Mouse (Mus musculus) kidney, postnatal 25 days (tissue): Measurements from ENCODE around the gene Zbtb4.

Experiments used
- DNase-seq, 2 experiments: peaks; one replicate each; pipeline ENCODE4 v3.0.0; 2021; ENCODE audit warnings: mixed read lengths in 2 of 2

Gene Zbtb4

GRCm38 (mm10) chr11:69766126-69766609 is 456 bp downstream of the Zbtb4 start:
- peak; percentile 69 to 86 for DNase-seq

GRCm38 (mm10) chr11:69766872-69767624 is 1.3 kb downstream of the Zbtb4 start:
- DNase-seq: peak in 1 of 2 experiments; percentile 52

- peak in 1 of 2 experiments; percentile 57 for DNase-seq
Observed at GRCm38 (mm10) chr11:69767625-69767909, 1.9 kb downstream of the Zbtb4 start.

- DNase-seq: no peak
Observed at GRCm38 (mm10) chr11:69774961-69775360, 9.2 kb downstream of the Zbtb4 start.

GRCm38 (mm10) chr11:69775716-69776115 is 10.0 kb downstream of the Zbtb4 start:
- DNase-seq: peak in 1 of 2 experiments; percentile 68

- DNase-seq: no peak
Observed at GRCm38 (mm10) chr11:69776488-69776887, 10.8 kb downstream of the Zbtb4 start.

- no peak for DNase-seq
Observed at GRCm38 (mm10) chr11:69777504-69778257, 12.0 kb downstream of the Zbtb4 start.

GRCm38 (mm10) chr11:69778258-69778982 is 12.7 kb downstream of the Zbtb4 start:
- DNase-seq: no peak

- no peak for DNase-seq
Observed at GRCm38 (mm10) chr11:69778985-69779384, 13.3 kb downstream of the Zbtb4 start.

- DNase-seq: no peak
Observed at GRCm38 (mm10) chr11:69781828-69782227, 16.1 kb downstream of the Zbtb4 start.

- peak; percentile 45 to 65 for DNase-seq
Observed at GRCm38 (mm10) chr11:69784793-69785272, 19.1 kb downstream of the Zbtb4 start.

GRCm38 (mm10) chr11:69787306-69787705 is 21.6 kb downstream of the Zbtb4 start:
- no peak for DNase-seq

- DNase-seq: no peak
Observed at GRCm38 (mm10) chr11:69789431-69789830, 23.7 kb downstream of the Zbtb4 start.

- no peak for DNase-seq
Observed at GRCm38 (mm10) chr11:69791420-69791819, 25.7 kb downstream of the Zbtb4 start.

GRCm38 (mm10) chr11:69793429-69793828 is 27.7 kb downstream of the Zbtb4 start:
- no peak for DNase-seq

- peak; percentile 98 to 99 for DNase-seq
Observed at GRCm38 (mm10) chr11:69795168-69795982, 29.7 kb downstream of the Zbtb4 start, which contains the start of gene Chrnb1. Gene Chrnb1, minus strand, starts transcription at chr11:69795943.

GRCm38 (mm10) chr11:69795983-69796435 is 30.3 kb downstream of the Zbtb4 start:
- DNase-seq: no peak

- DNase-seq: no peak
Observed at GRCm38 (mm10) chr11:69797924-69798323, 32.2 kb downstream of the Zbtb4 start.

GRCm38 (mm10) chr11:69799394-69800137 is 33.9 kb downstream of the Zbtb4 start:
- DNase-seq: no peak

- DNase-seq: no peak
Observed at GRCm38 (mm10) chr11:69800138-69800391, 34.4 kb downstream of the Zbtb4 start.

- peak; percentile 70 to 81 for DNase-seq
Observed at GRCm38 (mm10) chr11:69800392-69801197, 34.9 kb downstream of the Zbtb4 start.
